Mouse (Mus musculus) spleen, adult 2 months (tissue): ENCODE results near the gene Phlda2.

Experiments used
- CTCF ChIP-seq: fragments of 200-500 bp; IDR thresholded peaks from 2 replicates; pipeline ENCODE4 v1.5.1; 2011; ENCODE audit warnings: mild to moderate bottlenecking, inconsistent platforms; ENCODE audit not compliant: insufficient read depth, insufficient read length, insufficient replicate concordance; ENCODE audit errors: extremely low read depth
- POLR2A ChIP-seq: fragments of 200-500 bp; IDR thresholded peaks from 2 replicates; pipeline ENCODE4 v1.6.1; 2011; ENCODE audit warnings: low read depth, low read length, inconsistent platforms

DNA sequence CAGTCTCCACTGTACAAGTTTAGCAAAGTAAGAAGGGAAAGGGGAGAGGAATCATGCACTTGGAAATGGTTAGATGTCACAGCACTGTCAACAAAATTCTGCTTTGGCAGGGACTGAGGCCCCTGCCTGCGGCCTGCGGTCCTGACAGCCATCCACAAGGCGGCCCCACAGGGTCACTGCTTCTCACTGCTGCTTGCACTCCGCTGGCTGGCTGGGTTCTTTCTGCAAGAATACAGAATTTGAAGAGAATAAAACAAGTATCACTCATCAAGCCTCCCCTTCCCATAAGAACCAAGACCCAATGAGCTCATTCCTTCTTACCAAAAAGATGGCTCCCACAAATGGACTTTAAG lies 11.4 kb upstream of the Phlda2 start:
- TF ChIP-seq CTCF (no peak), POLR2A (no peak)
